Mouse (Mus musculus): ENCODE measurements around the gene Trmt1. TPM values are rescaled to one million over a fixed set of nuclear protein-coding genes. Genes with fewer than 3 reads are reported as not detected.

The Trmt1 gene
- total RNA-seq, 2 experiments from 2014 or later: 110 to 112 TPM

DNA sequence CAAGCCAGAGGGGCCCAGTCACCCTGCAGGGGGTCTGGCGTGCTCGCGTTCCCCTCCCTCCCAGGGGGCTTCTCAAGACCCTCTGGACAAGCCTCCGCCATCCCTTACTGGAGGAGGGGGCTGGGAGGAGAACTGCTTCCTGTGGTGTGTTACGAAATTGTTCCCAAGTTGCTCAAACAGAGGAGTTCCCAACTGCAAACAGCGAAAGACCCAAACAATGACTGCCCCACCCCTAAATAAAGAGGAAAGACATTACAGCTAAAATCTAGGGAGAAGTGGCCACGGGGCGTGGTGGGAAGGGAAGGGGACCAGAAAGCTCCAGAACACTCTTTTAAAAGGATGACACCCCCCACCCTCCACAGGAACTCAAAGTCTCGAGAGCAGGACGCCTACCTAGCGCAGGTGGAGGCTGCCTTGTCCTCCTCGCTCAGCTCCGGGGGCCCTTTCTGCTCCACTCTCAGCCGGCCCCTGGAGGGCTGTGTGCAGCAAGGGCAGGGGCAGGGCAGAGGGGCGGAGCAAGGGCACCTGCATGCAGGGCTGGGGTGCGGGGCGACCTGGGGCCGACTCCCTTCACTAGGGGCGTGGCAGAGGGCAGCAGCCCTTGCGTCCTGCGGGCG, 21.3 kb downstream of the Trmt1 start:
- no peak for DNase-seq
- intact Hi-C loops (cut with DNase I): no loop called here

DNA sequence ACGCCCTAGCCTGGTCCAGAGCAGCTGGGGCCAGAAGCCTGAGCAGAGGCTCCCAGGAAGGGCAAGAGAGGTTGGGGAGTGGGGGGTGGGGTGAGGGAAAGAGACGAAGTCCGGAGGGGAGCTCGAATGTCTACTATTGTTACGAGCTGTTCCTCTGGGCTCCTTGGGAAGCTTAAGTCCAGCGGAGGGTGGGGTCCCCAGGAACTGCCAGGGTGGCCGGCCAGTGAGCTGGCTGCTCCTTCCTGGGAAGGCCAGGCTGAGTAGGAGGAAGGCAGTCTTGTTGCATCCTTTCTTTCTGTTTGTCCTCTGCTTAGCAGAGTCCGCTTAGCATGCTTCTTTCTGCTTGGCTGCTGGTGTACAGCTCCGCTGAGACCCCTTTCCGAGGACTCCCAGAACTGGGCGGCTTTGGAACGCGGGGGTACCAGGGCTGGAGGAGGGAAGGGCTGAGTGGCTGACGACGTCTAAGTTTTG, 22.0 kb downstream of the Trmt1 start:
- no peak for DNase-seq
- intact Hi-C loops (cut with DNase I): no loop called here

DNA sequence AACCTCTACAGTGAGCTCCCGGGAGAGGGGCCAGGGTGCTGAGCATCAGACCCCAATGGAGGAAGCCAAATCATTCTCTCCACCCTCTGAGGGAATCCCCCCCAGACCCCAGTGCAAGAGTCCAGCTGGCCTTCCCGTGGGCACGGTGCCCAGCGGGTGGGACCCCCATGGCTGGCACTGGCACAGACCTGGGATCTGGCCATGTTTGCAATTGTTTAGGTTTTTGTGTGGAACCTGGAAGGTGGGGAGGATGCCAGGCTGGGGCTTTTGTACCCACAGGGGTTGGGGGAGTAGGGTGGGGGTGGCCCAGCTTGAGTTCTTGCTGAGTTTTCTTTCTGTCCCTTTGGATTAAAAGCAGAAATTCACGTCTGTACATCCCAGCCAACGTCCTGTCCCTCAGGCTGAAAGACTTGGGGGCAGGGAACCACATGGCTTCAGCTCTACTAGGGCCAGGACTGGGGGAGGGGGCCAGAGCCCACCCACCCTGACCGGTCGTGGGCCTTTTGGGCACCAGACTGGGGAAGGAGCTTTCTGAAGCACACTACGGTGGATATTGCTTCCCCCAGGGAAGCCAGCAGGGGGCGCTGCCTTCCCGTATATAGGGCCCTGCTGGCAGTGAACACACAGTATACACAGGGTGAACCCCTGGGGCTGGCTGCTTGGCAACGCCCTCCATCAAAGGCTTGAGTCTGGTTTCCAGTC, 22.8 kb downstream of the Trmt1 start:
- DNase-seq: peak; percentile 95
- intact Hi-C loops (cut with DNase I): no loop called here

DNA sequence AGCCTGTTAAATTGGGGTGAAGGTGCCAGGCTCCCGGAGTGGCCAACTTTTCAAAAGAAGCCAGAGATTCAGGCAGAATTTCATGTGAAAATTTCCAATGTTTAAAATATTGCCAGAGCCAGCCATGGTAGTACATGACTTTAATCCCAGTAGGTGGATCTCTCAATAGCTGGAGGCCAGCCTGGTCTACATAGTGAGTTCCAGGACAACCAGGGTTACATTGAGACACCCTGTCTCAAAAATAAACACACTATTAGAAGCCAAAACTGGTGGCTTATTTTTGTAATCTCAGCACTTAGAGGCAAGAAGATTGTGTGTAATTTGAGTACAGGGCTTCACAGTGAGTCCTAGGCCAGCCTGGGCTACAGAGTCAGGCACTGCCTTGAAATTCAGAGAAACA, 23.8 kb downstream of the Trmt1 start:
- no peak for DNase-seq
- intact Hi-C loops (cut with DNase I): no loop called here

DNA sequence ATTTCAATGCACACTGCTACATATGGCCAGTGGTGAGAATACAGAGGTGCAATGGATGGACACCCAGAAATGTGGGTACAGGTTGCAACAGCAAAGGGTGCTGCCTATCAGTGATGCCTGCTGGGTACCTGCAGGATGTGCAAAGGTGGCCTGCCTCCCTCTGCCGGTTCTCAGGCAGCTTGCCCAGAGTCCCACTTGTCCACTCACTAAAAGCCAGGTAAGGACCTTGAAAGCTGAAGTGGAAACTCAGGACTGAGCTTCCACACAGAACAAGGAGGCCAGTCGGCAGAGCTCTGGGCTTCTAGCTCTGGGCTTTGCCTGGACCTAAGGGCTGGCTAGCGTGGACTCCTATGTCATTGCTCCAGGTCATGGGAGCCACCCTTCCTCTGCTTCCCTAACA, 25.2 kb downstream of the Trmt1 start:
- DNase-seq: no peak
- intact Hi-C loops (cut with DNase I): no loop called here

DNA sequence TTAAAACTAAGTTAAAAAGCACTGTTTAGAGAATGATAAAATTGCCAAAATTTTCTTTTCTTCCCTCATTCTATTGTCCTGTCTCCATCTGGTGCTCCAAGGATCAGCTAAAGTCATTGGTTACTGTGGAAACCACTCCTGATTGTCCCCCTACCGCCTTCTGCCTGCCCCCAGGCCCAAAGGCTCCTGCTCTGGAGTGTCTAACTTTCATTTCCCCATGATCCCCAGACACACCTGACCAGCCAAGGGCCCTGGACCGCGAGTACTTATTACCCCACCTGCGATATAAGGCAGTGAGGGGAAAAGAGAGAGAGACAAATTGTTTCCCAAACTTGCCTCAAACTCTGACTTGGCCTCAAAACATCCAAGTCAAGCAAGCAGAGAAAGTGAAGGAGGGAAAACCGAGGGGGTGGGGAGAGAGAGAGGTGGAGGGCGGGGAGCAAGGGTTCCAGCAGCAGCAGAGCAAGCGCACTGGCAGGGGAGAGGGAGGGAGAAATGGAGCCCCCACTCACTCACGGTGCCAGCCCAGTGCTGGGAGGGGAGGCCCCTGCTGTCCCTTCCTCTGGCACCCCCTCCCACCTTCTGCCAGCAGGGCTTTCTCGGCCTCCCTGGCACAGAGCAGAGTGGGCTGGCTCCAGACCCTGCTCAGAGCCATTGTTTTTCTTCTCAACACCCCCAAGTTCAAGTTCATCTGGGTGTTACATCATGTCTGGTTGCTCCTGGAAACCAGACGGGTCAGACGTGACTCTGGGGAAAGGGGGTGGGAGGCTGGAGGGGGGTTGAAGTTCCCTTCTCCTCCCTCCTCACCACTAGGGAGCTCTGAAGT, 26.0 kb downstream of the Trmt1 start:
- peak; percentile 95 for DNase-seq
- intact Hi-C loops (cut with DNase I): no loop called here

DNA sequence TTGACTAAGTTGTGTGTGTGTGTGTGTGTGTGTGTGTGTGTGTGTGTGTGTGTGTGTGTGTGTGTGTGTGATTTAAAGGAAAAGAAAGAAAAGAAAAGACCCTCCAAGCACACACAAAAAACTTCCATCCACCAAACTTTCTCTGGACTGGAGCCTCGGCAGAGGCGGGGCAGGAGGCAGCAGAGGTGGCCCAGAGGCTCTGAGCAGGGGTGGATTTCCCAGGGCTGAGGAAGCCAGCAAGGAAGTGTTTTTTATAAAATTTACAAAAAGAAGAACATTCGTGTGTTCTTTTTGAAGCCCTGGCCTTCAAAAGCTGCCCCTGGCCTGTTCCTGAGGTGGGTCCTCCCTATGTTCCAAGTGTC, 26.6 kb downstream of the Trmt1 start:
- intact Hi-C loops (cut with DNase I): no loop called here
- DNase-seq: no peak

DNA sequence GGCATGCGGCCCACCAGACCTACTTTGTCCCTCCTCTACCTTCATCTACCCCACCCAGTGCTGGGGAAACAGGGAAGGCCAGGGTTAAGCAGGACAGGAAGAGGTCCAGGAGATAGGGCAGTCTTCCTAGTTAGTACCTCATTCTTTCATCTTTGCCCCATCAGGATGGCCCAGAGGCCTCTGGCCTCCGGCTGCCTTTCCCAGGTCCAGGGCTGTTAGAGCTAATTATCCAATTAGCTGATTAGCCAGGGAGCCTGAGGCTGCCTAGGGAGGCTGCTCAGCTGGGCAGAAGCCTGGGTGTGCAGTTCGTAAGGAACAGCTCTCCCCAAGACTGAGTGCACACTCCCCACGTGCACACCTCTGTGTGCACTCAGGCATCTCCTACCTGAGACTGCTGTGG, 27.3 kb downstream of the Trmt1 start:
- no peak for DNase-seq

DNA sequence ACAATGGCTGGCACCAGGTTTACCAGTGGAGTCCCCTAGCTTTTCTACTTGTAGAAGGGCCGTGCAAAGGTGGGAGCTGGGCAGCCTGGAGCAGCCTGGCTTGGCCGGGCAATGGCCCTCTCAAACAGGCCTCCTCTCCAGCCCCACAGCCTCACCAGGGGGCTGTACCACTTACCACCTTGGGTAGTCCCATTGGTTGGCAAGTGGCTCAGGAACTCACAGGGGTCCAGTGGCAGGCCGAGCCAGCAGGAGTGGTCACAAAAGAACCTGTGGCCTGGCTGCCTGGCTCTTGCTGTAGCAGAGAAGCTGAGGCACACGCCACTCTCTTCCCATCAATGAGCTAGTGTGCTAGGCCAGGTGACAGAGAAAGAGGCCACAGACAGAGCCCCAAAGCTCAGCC, 28.1 kb downstream of the Trmt1 start:
- intact Hi-C loops (cut with DNase I): no loop called here
- DNase-seq: no peak

More for the DNA sequence above, 27.3 kb downstream of the Trmt1 start:
- intact Hi-C loops (cut with DNase I): no loop called here

DNA sequence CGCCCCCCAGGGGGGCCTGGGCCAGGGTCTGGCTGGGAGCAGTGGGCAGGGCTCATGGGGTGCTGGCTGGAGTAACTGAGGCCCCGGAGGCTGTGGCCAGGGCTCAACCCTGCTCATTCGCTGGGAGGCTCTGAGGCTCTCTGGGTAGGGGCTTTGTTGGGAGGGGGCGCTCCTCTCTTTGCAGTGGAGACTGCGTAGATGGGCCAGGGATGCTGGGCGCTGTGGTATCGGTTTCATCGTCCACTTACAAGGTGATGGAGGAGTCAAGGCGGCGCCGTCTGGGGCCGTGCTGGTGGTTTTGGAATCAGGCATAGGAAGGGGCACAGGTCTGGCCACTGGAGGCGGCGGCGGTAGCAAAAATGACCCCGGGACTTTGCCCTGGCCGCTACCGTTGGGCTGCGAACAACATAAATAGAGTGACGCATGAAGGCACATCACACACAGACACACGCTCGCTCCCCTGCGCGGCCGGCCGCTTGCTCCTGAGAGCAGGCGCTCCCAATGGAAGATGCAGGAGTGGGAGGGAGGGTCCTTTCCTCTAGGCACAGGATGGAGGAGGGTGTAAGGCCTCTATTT, 29.9 kb downstream of the Trmt1 start:
- DNase-seq: no peak
- intact Hi-C loops (cut with DNase I): no loop called here

DNA sequence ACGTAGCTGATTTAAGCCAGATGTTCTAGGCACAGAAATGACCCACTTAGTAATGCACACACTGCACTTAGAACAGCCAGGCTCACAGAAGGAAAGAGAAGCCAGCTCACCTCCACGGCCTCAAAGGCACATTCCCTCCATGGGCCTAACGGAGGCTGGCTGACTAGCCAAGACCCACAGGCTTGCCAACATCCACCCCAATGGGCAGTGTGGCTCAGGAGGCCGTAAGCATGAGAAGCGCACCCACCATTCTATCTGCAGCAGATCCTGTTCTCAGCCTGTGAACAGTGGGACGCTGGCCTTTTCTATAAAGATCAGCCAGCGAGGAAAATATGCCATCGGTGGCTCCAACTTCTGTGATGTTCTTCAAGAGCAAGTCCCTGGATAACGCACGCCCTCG, 30.7 kb downstream of the Trmt1 start:
- intact Hi-C loops (cut with DNase I): no loop called here
- no peak for DNase-seq

DNA sequence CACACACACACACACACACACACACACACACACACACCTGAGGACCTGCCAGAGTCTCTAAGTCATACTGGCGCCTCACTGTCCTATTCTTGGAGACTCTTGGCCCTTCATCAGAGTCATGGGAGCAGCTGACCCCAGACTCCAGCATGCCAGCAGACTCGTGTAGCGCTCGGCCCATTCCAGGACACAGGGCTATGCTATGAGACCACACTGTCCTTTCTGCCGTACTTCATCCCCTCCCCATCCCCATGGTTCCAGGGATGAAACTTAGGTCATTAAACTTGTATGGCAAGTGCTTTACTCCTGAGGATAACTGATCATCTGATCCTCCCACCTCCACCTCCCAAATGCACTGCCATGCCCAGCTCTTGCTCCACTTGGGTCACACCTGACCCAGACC, 32.4 kb downstream of the Trmt1 start:
- intact Hi-C loops (cut with DNase I): no loop called here
- no peak for DNase-seq

DNA sequence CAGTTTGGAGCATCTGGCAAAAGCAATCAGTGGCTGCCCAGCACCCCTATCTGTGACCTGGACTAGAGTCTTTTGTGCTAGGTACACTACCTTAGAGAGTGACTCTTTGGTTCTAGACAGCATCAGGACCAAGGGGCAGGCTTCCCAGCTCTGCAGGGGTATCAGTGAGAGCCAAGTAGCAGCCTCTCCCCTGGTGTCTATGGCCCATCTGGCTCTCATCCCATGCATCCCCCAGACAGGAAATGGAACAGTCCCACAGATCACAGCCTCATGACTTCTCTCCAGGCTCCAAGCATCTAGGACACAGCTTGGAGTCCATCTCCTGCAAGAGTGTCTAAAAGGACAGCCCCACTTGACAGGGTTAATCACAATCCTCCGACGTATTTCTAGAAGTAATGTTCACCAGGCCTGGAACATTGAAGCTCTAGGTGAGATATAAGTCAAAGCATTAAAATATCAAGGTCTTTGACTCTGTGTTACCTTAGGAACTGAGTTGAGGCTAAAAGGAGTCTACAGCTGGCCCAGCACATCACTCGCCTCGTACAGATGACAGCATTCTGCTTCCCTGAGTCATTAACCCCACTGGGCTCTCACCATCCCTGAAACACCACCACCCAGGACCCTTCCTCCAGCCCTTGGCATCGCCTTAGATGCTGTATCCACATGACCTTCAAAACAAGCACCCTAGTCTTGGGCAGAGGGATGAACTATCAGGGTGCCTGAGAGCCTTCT, 33.0 kb downstream of the Trmt1 start:
- no peak for DNase-seq
- intact Hi-C loops (cut with DNase I): no loop called here

DNA sequence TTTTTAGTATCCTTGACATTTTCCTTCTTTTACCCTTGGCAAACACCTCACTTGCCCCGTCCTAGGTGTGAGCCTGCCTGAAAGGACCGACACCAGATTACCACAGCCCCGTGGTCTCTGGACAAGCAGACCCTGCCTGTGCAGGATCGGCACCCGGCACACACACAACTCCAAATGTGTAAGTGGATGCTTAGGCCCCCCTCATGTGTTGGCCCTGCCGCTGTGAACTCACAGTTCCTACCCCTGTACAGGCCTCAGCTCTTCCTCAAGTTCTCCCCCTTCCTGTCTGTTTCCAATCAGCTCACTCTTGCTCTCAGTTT, 36.4 kb downstream of the Trmt1 start:
- DNase-seq: no peak
- intact Hi-C loops (cut with DNase I): no loop called here

DNA sequence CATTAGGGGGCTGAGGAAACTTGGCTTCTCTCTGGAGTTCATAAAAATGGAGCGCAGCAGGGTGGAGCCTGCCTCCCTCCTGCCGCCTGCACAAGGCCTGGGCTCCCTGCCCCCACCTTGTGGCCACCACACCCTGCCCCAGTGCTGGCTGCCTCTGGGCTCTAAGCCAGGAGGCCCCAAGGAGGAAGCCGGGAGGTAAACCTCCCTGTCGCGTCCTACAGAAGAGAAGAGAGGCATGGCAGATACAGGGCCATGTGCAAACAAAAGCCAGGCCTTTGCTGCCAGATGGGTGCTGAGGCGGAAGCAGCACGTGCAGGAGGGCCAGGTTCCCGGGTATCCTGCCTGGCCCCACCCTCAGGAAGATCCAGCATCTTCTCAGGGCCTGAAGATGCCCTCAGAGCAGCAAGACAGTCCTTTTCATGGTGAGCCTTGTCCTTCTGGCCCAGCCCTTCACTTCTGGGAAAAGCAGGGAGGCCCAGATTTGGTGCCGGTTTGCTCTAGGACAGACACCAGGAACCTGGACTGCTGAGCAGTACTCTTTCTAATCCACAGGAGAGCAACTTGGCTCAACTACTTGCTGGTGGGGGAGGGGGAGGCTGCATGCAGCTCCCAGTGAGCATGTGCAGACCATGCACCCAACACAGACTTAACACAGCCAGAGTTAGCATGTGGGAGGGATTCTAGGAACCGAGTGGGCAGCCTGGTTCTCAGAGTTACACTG, 36.9 kb downstream of the Trmt1 start, which contains the start of gene G430095P16Rik:
G430095P16Rik (plus strand) TSS at position 158 of the 721 bp plus-strand sequence.
- intact Hi-C loops (cut with DNase I): no loop called here
- peak; percentile 86 for DNase-seq

DNA sequence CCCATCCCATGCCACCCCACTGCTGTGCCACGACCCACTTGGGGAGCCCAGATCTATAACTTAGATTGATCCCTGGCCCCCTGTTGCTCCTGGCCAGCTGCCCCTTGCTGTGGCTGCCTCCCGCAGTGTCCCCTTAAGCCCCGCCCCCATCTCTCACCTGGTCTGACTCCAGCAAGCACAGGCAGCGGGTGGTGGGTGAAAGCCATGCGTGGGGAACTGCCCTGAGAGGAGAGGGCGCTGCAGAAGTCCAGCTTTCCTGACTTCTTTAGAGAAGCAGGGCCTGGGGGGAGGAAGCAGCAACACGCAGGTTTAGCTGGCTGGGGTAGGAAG, 37.4 kb downstream of the Trmt1 start:
- no peak for DNase-seq
- intact Hi-C loops (cut with DNase I): no loop called here

DNA sequence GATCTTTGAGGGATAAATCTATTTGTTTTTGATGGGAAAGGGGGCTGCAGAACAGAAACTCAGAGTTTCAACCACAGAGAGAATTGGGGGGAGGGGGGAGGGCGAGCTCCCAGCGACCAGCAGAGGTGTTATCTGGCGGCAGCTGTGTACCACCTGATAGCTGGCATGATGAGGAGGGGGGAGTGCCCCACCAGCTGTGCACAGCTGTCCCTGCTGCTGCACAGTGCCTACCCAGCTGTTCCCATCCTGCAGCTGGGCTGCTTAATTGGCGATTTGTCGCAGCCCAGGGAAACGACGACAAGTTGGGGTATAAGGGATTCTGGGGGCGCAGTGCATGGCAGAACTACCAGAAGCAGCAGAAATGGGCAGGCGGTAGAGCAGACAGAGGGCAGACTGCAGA, 38.6 kb downstream of the Trmt1 start:
- no peak for DNase-seq
- intact Hi-C loops (cut with DNase I): no loop called here

DNA sequence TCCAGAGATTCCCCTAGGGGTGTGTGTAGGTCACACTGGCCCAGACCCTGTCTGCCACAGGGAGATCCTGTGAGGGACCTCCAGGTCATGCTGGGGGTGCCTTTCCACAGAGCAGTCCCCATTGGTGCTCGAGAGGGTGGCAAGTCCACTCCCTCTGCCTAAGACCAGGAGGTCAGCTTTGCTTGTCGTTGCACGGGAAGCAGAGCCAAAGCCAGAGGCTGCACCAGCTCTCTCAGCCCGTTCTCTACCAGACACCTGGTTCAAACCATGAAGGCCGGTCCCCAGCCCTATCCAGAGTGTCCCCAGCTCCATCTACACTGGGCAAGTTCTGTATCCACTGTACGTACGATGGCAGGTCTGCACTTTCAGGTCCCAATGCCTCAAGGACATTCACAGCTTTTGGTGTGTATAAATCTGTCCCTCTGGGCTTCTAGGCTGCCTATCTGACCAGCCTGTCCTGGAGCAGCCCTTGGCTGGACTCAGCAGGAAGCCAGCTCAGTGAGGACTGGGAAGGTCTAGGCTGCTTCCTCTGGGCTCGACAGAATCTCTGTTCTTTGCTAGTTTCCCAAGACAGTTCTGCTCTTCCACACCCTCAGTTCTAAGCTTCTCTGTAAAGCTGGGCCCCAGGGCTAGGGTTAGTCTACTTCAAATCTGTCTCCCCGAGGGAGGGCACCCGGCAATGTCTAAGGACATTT, 39.3 kb downstream of the Trmt1 start:
- intact Hi-C loops (cut with DNase I): no loop called here
- DNase-seq: no peak

DNA sequence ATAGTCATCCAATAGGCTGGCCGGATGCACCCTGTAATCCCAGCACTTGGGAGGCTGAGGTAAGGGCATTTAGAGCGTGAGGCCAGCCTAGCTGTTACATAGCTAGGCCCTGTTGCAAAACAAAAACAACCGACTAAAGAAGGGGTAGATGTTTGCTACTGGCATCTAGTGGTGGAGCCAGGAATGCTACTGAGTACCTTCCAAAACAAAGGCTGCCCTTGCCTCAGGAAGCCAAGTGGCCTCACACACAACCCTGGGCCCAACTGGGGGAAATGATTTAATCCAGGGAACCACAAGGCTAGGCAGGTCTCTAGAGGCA, 39.8 kb downstream of the Trmt1 start:
- intact Hi-C loops (cut with DNase I): no loop called here
- DNase-seq: no peak

DNA sequence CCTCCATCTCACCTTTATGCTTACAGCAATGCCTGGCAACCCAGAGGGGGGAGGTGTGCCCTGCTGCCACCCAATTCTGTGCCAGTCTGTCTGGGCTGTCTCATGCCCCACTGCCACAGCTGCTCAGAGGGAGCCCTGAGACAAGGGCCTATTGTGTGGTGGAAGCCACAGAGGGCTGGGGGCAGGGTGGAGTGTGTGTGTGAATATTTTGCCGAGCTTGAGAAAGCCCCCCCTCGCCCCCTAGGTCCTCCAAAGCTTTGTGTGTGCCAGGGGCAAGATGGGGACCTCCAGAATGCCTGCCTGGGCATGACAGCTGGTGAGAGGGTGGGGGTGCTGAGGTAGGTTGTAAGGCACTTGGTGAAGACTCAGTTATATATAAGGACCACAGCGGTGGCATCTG, 42.4 kb downstream of the Trmt1 start:
- peak; percentile 85 for DNase-seq
- intact Hi-C loops (cut with DNase I): no loop called here
